Mouse (Mus musculus): Measurements from ENCODE around the gene Slc39a8. TPM values are rescaled to one million over a fixed set of nuclear protein-coding genes. Genes with fewer than 3 reads are reported as not detected.

Gene Slc39a8
- polyA plus RNA-seq, 1 experiment, result 2.0 TPM

GRCm38 (mm10) chr3:135832496-135832895 is 7.4 kb downstream of the Slc39a8 start:
- Histone ChIP-seq H3K4me1 (ENCODE audit: control insufficient read depth, insufficient read depth, insufficient read length) (no peaks in the 10 kb centered on the region), H3K36me3 (ENCODE audit: control insufficient read depth, insufficient read depth, low read length) (no peaks in the 10 kb centered on the region), H3K27me3 (ENCODE audit: control insufficient read depth, insufficient read depth, low read length) (no peaks in the 10 kb centered on the region), H3K27ac (ENCODE audit: insufficient read depth, low read length) (no peak overlapping the region), H3K4me3 (ENCODE audit: extremely low read depth, insufficient read depth, insufficient read length) (no peak overlapping the region)
- DNase-seq (ENCODE audit: low read depth in 1 of 2, low spot score in 2 of 2), result no peak
- TF ChIP-seq POLR2A (IDR thresholded peaks at IDR 0.05; ENCODE audit: low read depth, low read length) (no peak), CTCF (IDR thresholded peaks at IDR 0.05; ENCODE audit: extremely low read depth, insufficient read depth, insufficient read length, insufficient replicate concordance) (no peak)
- 90% methylated on average over 2 of the region's 2 CpGs for WGBS

GRCm38 (mm10) chr3:135832907-135833306 is 7.8 kb downstream of the Slc39a8 start:
- 84% methylated on average over 4 of the region's 4 CpGs for WGBS
- no peaks in the 10 kb centered on the region for H3K36me3 ChIP-seq (ENCODE audit: control insufficient read depth, insufficient read depth, low read length)
- DNase-seq (ENCODE audit: low read depth in 1 of 2, low spot score in 2 of 2), result no peak

GRCm38 (mm10) chr3:135834988-135835387 is 9.9 kb downstream of the Slc39a8 start:
- WGBS, result 95% methylated on average over 3 of the region's 3 CpGs
- no peaks in the 10 kb centered on the region for H3K36me3 ChIP-seq (ENCODE audit: control insufficient read depth, insufficient read depth, low read length)
- DNase-seq (ENCODE audit: low read depth in 1 of 2, low spot score in 2 of 2), result no peak
- no peaks in the 10 kb centered on the region for H3K4me1 ChIP-seq (ENCODE audit: control insufficient read depth, insufficient read depth, insufficient read length)
- no peak overlapping the region for H3K27ac ChIP-seq (ENCODE audit: insufficient read depth, low read length)
- no peak for TF ChIP-seq CTCF (IDR thresholded peaks at IDR 0.05; ENCODE audit: extremely low read depth, insufficient read depth, insufficient read length, insufficient replicate concordance)
- TF ChIP-seq POLR2A (IDR thresholded peaks at IDR 0.05; ENCODE audit: low read depth, low read length), result no peak
- H3K4me3 ChIP-seq (ENCODE audit: extremely low read depth, insufficient read depth, insufficient read length), result no peak overlapping the region
- H3K27me3 ChIP-seq (ENCODE audit: control insufficient read depth, insufficient read depth, low read length), result no peaks in the 10 kb centered on the region

More at GRCm38 (mm10) chr3:135832907-135833306, 7.8 kb downstream of the Slc39a8 start:
- no peak overlapping the region for H3K4me3 ChIP-seq (ENCODE audit: extremely low read depth, insufficient read depth, insufficient read length)
- H3K27me3 ChIP-seq (ENCODE audit: control insufficient read depth, insufficient read depth, low read length), result no peaks in the 10 kb centered on the region
- no peaks in the 10 kb centered on the region for H3K4me1 ChIP-seq (ENCODE audit: control insufficient read depth, insufficient read depth, insufficient read length)
- TF ChIP-seq POLR2A (IDR thresholded peaks at IDR 0.05; ENCODE audit: low read depth, low read length) (no peak), CTCF (IDR thresholded peaks at IDR 0.05; ENCODE audit: extremely low read depth, insufficient read depth, insufficient read length, insufficient replicate concordance) (no peak)
- H3K27ac ChIP-seq (ENCODE audit: insufficient read depth, low read length), result no peak overlapping the region

GRCm38 (mm10) chr3:135839535-135839934 is 14.5 kb downstream of the Slc39a8 start:
- 96% methylated on average over 13 of the region's 13 CpGs for WGBS
- H3K4me3 ChIP-seq (ENCODE audit: extremely low read depth, insufficient read depth, insufficient read length), result no peak overlapping the region
- H3K4me1 ChIP-seq (ENCODE audit: control insufficient read depth, insufficient read depth, insufficient read length), result no peaks in the 10 kb centered on the region
- no peak for DNase-seq (ENCODE audit: low read depth in 1 of 2, low spot score in 2 of 2)
- TF ChIP-seq CTCF (IDR thresholded peaks at IDR 0.05; ENCODE audit: extremely low read depth, insufficient read depth, insufficient read length, insufficient replicate concordance), result no peak
- TF ChIP-seq POLR2A (IDR thresholded peaks at IDR 0.05; ENCODE audit: low read depth, low read length), result no peak
- H3K27me3 ChIP-seq (ENCODE audit: control insufficient read depth, insufficient read depth, low read length), result no peaks in the 10 kb centered on the region
- no peak overlapping the region for H3K27ac ChIP-seq (ENCODE audit: insufficient read depth, low read length)
- no peaks in the 10 kb centered on the region for H3K36me3 ChIP-seq (ENCODE audit: control insufficient read depth, insufficient read depth, low read length)

GRCm38 (mm10) chr3:135840185-135840584 is 15.1 kb downstream of the Slc39a8 start:
- DNase-seq (ENCODE audit: low read depth in 1 of 2, low spot score in 2 of 2), result no peak
- Histone ChIP-seq H3K27ac (ENCODE audit: insufficient read depth, low read length) (no peak overlapping the region), H3K27me3 (ENCODE audit: control insufficient read depth, insufficient read depth, low read length) (no peaks in the 10 kb centered on the region), H3K4me1 (ENCODE audit: control insufficient read depth, insufficient read depth, insufficient read length) (no peaks in the 10 kb centered on the region), H3K4me3 (ENCODE audit: extremely low read depth, insufficient read depth, insufficient read length) (no peak overlapping the region), H3K36me3 (ENCODE audit: control insufficient read depth, insufficient read depth, low read length) (no peaks in the 10 kb centered on the region)
- WGBS, result 98% methylated on average over 12 of the region's 12 CpGs
- TF ChIP-seq POLR2A (IDR thresholded peaks at IDR 0.05; ENCODE audit: low read depth, low read length), result no peak
- no peak for TF ChIP-seq CTCF (IDR thresholded peaks at IDR 0.05; ENCODE audit: extremely low read depth, insufficient read depth, insufficient read length, insufficient replicate concordance)

- Histone ChIP-seq H3K4me1 (ENCODE audit: control insufficient read depth, insufficient read depth, insufficient read length) (no peaks in the 10 kb centered on the region), H3K4me3 (ENCODE audit: extremely low read depth, insufficient read depth, insufficient read length) (no peak overlapping the region), H3K27me3 (ENCODE audit: control insufficient read depth, insufficient read depth, low read length) (no peaks in the 10 kb centered on the region), H3K27ac (ENCODE audit: insufficient read depth, low read length) (no peak overlapping the region), H3K36me3 (ENCODE audit: control insufficient read depth, insufficient read depth, low read length) (no peaks in the 10 kb centered on the region)
- WGBS, result 85% methylated on average over 7 of the region's 7 CpGs
- DNase-seq (ENCODE audit: low read depth in 1 of 2, low spot score in 2 of 2), result no peak
- TF ChIP-seq POLR2A (IDR thresholded peaks at IDR 0.05; ENCODE audit: low read depth, low read length) (no peak), CTCF (IDR thresholded peaks at IDR 0.05; ENCODE audit: extremely low read depth, insufficient read depth, insufficient read length, insufficient replicate concordance) (no peak)
These were observed 16.8 kb downstream of the Slc39a8 start for GRCm38 (mm10) chr3:135841716-135842511.

GRCm38 (mm10) chr3:135843181-135843580 is 18.1 kb downstream of the Slc39a8 start:
- Histone ChIP-seq H3K27ac (ENCODE audit: insufficient read depth, low read length) (no peak overlapping the region), H3K36me3 (ENCODE audit: control insufficient read depth, insufficient read depth, low read length) (no peaks in the 10 kb centered on the region), H3K27me3 (ENCODE audit: control insufficient read depth, insufficient read depth, low read length) (no peaks in the 10 kb centered on the region), H3K4me1 (ENCODE audit: control insufficient read depth, insufficient read depth, insufficient read length) (no peaks in the 10 kb centered on the region), H3K4me3 (ENCODE audit: extremely low read depth, insufficient read depth, insufficient read length) (no peak overlapping the region)
- 85% methylated on average over 5 of the region's 5 CpGs for WGBS
- TF ChIP-seq POLR2A (IDR thresholded peaks at IDR 0.05; ENCODE audit: low read depth, low read length) (no peak), CTCF (IDR thresholded peaks at IDR 0.05; ENCODE audit: extremely low read depth, insufficient read depth, insufficient read length, insufficient replicate concordance) (no peak)
- no peak for DNase-seq (ENCODE audit: low read depth in 1 of 2, low spot score in 2 of 2)
